Mouse (Mus musculus) granulocyte monocyte progenitor cell, adult 5-6 weeks (primary cell): ENCODE results near the gene Slc44a1. TPM values are rescaled to one million over a fixed set of nuclear protein-coding genes. Genes with fewer than 3 reads are reported as not detected.

Experiments used
- ATAC-seq: replicated peaks from 2 replicates; pipeline ENCODE4 v1.8.0; 2016; ENCODE audit warnings: mild to moderate bottlenecking, moderate TSS enrichment, inconsistent platforms; ENCODE audit not compliant: poor library complexity, severe bottlenecking
- total RNA-seq, 2 experiments: library from RNA; stranded (forward) in 1 of 2; stranded (reverse) in 1 of 2; fragments of 200-712, 200-1000 nt in 1 of 2; fragments of >200 nt in 1 of 2; fragmentation: Nextera tagmentation in 1 of 2; gene quantifications; 2 replicates each; pipeline ENCODE4 v1.2.3; 2014 to 2017

Slc44a1 gene
- total RNA-seq, 2 experiments from 2014 or later, result 2.0 to 4.3 TPM

DNA sequence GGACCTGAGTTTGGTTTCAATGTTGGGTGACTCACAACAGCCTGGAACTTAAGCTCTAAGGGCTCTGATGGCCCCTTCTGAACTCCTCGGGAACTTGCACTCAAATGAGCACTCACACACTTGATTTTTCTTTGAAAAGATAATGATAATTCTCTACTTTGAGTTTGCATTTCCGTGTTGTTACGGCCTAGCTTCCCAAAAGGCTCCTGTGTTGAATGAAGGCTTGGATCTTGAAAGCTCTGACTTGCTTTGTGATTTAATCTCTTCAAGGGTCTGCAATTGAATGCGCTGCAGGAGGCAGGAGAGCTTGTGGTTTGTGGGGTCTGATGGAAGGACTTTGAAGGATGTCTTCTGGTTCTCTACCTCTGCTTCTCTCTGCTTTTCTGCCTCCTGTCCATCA lies 13.1 kb upstream of the Slc44a1 start:
- ATAC-seq, result no peak

DNA sequence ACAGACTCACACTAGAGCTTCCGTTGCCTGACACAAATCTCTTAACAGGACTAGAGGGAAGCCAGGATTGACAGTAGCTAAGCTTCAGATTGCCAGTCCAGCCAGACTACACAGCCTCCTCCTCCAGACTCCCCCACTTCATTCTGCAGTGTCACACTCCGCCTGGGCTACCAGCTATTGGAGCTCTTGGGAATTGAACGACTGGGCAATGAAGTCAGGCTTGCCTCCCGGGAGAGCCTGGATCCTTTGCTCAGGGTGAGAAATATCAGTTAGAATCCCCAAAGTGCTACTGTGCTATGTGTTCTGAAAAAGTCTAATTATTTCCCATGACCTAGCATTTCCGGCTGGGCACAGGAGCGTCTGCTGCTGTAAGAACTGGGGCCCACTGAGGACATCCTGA lies 9.7 kb upstream of the Slc44a1 start:
- ATAC-seq, result no peak

GRCm38 (mm10) chr4:53431585-53432234 lies 8.5 kb upstream of the Slc44a1 start:
- ATAC-seq, result no peak

- ATAC-seq, result no peak
These were observed 3.0 kb upstream of the Slc44a1 start for GRCm38 (mm10) chr4:53437110-53437755.

DNA sequence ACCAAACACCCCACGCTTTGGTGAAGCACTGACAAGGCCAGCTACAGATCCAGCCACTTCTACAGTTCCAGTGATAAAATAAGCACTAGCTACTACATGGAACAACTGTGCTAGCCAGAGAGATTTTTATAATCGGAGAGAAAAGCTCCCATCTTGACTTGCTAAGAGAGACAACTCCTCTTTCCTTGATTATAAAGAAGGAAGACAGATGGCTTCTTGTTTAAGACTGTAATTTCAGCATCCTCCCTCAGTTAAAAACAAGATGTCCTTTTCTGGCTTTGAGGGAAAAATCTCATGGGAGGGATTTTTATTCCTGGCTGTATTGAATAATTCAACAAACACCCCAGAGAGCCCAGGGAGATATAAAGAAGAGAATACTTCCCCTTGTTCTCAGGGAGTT lies 1.8 kb upstream of the Slc44a1 start:
- no peak for ATAC-seq

DNA sequence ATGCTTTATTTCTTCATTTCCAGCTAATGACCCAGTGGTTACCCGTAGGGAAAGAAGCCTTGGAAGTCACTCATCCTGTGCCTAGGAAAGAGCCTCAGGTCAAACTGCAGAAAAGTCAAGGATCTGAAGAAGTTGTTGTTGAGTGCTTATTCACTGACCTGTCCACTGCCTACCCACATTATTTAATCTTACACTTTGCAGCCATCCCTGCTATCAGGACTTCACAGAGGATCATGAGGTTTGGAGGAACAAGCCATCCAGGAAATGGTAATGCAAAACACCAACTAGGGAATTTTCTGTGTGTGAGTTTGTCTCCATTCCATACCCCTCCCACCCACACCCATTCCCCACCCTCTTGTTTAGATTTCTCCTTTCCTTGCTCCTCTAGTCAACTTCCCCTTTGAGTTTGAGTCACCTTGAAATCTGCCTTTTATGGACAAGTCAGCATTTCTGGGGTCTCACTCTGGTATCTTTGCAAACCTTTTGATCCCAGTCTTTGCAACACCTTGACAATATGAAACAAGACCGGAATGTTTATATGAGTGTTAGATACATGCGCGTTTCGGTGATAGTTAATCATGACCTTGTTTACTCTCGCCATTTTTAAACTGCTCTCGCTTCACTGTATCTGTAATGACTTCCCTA lies 1.3 kb upstream of the Slc44a1 start:
- ATAC-seq, result no peak

GRCm38 (mm10) chr4:53439636-53440009 lies 590 bp upstream of the Slc44a1 start:
- no peak for ATAC-seq

DNA sequence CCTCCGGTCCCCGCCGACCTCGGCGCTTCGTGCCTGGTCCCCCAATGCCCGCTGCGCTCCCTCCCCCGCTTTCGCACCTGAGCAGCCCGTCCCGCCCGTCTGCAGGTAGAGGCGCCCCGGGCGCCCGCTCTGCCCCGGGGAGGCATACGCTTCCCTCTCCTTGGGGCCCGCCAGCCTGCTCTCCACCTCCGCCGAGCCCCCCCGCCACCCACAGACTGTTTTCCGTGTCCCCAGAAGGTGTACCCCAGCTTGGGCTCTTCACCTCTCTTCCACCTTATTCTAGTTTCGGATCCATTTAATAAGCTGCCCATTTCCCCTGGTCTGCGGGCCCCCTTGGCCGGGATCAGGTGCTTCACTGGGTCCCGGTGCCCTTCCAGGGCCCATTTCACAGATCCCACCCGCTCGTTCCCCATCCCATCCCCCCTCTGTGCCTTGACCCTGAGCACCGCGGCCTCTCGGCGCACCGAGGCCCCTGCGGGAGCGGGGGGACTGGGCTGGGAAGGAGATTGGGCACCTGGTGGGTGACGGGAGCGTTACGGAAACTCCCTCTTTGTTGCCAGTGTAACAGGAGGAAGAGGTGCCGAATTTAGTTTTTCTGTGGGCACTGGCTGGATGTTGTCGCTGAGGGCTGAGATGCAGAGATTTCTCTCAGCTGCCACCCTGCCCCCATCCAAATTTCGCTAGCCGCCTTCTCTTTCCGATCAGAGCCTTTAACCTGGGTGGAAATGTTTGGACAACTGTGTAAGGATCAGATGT lies 781 bp downstream of the Slc44a1 start:
- ATAC-seq, result peak; percentile 43

- ATAC-seq, result no peak
These were observed 1.5 kb downstream of the Slc44a1 start for GRCm38 (mm10) chr4:53441683-53442082.

GRCm38 (mm10) chr4:53446216-53446615 lies 6.0 kb downstream of the Slc44a1 start:
- no peak for ATAC-seq

DNA sequence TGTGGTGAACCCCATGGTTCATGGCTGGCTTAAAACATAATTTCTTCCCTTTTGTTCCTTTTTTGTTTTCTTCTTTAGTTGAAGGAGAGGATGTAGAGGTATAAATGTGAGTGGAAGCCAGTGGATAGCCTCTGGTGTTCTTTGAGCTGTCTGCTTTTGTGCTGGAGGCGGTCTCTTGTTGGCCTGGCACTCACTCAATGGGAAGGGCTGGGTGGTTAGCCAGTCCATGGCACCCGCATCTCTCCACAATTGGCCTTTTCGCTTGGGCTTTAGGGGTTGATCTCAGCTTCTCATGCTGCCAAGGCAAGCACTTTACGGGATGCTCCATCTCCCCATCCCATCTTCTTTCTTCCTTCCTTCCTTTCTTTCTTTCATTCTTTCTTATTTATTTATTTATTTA lies 7.6 kb downstream of the Slc44a1 start:
- ATAC-seq, result no peak

GRCm38 (mm10) chr4:53450736-53451135 lies 10.5 kb downstream of the Slc44a1 start:
- ATAC-seq, result no peak

DNA sequence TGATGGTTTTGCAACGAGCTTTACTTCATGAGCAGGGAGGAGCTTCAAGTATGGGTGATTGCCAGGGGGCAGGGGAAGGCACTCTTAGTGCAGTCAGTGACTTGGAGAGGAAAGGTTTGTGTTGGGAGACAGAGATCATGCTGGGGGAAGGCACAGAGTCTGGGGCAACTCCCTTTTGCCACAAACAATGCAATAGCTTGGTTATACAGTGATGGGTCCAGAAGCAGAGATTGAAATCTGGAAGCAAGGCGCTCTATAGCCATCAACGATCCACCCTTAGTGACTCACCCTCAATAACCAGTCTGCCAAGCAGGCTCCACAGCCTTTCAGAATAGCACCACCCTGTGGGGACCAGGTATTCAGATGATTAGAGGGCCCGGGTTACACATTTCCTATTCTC lies 11.7 kb downstream of the Slc44a1 start:
- peak; percentile 50; the same call in 1 of the 2 replicates for ATAC-seq

GRCm38 (mm10) chr4:53452457-53452856 lies 12.2 kb downstream of the Slc44a1 start:
- no peak for ATAC-seq

DNA sequence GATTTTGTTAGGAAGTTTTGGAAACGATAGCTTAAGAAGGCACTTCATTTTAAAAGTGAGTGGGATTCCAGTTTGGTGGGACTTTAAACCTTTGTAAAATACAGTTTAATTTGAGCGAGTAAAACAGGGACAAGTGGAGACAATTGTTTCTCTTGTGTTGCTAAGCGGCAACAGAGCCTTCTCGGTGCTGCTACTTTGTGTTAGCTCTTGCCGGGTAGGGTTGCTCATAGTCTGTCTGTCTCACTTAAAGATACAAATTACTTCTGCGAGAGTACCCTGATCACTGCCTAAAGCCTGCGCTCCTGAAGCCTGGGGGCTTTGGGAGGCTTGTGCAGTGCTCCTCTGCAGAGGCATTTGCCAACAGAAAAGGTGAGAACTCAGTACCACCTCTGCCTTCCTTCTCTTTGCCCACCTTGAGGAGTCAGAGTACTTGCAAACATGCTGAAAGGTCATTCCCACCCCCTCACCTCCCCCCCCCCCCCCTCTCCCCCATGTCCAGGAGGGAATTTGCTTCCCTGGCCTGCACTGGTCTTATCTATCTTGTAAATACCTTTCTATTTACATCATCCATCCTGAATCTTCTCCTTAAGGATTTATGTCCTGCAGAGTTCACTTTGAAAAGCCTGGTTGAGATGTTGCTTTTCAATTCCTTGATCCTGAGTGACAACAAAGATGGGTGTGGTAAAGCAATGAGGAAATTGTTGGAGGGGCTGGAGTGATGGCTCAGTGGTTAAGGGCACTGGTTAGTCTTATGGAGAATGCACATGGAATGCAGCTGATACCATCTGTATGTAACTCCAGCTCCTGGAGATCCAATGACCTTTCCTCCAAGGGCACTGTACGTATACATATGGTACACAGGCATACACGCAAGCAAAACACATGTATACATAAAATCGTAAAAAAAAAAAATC lies 13.0 kb downstream of the Slc44a1 start:
- ATAC-seq, result no peak

DNA sequence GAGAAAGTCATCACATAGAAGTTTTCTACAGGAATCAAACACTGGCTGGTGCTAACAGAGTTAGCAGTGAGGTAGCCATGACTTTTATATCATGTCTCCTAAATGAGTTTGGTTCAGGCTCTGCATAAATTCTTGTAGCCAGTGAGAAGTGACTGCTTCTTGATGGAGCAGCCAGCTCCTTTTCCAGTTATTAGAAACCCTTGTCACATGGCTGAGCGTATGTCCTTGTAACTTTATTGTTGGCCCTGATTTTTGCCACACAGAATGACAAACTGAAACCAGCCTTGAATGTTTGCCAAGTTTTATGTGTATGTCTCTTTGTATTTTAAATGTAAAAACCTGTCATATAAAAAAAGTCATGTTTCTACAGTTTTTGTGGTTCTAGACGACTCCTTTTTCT lies 15.7 kb downstream of the Slc44a1 start:
- no peak for ATAC-seq

DNA sequence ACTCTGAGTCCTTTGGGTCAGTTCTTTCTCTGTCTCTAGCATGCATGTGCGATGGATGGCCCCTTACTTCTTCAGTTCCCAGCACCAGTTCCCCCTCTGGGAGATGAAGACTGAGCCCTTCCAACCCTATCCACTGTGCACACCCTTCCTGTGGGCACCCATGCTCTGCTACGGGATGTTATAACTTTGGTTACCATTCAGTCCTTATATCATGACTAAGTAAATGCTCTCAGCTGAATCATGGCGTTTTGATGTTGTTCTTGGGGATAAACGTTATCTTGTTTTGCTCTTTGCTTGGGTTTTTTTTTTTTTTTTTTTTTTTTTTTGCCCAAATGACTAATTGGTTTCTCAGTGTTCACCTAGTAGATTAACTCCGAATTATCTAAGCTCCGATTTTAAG lies 16.4 kb downstream of the Slc44a1 start:
- no peak for ATAC-seq

- no peak for ATAC-seq
These were observed 18.3 kb downstream of the Slc44a1 start for GRCm38 (mm10) chr4:53458503-53458902.

DNA sequence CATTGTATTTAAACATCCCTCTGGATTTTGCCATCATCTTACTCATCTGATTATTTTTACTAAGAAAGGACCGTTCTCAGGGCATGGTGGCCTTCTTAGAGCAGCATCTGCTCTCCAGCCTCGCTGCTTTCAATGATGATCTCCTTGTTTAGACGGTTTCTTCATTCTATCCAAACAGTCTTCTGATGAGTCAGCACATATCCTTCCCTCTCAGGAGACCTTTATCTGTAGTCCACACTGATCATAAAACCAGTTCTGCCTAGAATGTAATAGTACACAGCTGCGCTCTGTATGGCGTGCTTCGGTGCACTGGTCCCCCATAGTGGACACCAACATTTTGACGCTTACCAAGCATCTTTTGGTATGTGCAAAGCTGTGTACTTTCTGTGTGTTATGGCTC lies 19.5 kb downstream of the Slc44a1 start:
- ATAC-seq, result no peak

- ATAC-seq, result no peak
These were observed 20.8 kb downstream of the Slc44a1 start for GRCm38 (mm10) chr4:53461026-53461425.
